Mouse (Mus musculus) gastrocnemius, postnatal 25 days (tissue): ENCODE measurements around the gene Etnppl. TPM values are rescaled to one million over a fixed set of nuclear protein-coding genes. Genes with fewer than 3 reads are reported as not detected.

ENCODE experiments used
- DNase-seq: peaks from one replicate; pipeline ENCODE4 v3.0.0; 2022
- total RNA-seq, 2 experiments: library from RNA; stranded (reverse); gene quantifications; 1 replicate in 1 of 2; 2 replicates in 1 of 2; pipeline ENCODE4 v1.2.3; 2021

The Etnppl gene
- total RNA-seq, 2 experiments from 2014 or later: not detected

DNA sequence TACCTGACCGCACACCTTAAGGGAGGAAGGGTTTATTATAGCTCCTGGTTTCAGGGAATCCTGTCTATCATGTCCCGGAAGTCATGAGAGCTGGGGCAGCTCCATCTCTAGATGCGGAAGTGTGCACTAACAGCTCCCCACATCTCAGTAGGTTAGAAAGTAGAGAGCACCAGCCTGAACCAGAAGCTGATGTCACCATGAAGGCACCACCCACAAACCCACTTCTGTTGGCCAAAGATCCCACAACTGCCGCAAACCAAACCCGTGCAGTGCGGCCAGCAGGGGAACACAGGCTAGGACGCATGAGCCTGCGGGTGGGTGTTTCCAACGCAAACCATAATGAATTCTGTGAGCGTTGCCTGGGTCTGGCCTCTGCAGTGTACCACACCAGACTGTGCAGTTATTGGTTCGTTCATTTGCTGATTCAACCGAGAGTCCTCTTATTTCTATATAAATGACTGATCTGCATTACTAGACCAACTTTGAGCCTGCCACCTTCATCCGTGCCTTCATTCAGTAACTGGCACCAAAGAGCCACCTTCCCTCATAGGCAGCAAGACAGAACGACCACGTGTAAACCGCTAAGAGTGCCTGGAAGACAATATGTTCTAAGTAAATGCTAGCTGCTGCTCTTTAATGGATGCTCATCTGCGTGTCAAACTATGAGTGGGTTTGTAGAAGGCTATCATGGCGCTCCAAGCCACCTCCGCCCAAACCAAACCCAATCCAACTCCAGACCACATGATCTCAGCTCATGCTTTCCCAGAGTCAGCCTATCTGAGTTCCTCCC lies 60.6 kb downstream of the Etnppl start:
- DNase-seq: no peak

DNA sequence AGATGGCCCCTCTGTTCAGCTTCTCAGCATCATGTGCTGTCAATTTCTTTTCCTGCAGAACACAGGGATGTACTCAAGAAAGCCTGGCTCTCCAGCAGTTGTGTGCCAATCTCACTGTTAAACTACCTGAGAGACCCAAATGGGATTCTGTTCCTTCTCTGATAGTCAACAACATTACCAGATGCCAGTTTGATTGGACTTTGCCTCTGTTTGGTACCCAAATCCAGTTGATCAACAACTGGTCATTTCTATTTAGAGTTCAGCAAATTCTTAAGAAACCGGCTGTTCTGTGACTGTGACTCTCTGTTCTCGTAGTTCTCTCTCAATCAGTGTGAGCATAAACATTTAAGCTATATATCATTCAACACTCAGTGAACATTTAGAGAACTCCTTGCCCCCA lies 64.0 kb downstream of the Etnppl start:
- DNase-seq: no peak

DNA sequence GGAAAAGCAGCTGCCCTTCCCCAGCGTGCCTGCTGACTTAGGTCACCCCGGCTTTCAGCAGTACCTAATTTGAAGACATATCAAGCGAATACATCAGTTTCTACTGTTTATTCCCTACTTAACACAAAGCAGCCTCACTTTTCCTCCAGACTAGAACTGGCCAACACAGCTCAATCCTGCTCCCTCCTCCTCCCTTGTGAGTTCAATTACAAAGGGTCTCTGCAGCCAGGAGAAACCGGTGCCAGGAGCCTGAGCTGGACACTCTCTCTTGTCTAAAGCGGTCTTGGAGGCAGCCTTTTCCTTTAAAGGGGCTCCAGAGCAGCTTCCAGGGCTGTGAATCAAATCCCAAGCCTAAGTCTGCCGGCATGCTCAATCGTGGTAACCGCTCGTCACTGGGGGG lies 64.9 kb downstream of the Etnppl start:
- no peak for DNase-seq

DNA sequence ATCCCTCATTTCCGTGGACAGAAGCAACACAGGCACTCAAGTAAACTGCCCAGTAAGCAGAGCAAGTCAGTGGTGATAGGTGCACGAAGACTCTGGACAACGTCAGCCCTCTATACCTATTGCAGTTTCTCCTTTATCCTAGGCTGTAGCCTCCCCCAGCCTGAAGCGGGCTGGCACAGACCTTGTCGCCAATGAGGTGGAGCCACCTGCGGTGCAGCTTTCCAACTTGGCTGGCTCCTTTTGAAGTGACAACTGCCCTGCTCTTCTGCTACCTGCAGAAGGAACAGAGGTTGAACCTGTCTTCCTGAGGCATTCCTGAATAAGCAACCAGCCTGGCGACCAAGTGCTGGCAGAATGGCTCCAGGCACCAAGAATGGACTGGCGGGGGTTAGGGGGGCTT lies 66.6 kb downstream of the Etnppl start:
- no peak for DNase-seq

DNA sequence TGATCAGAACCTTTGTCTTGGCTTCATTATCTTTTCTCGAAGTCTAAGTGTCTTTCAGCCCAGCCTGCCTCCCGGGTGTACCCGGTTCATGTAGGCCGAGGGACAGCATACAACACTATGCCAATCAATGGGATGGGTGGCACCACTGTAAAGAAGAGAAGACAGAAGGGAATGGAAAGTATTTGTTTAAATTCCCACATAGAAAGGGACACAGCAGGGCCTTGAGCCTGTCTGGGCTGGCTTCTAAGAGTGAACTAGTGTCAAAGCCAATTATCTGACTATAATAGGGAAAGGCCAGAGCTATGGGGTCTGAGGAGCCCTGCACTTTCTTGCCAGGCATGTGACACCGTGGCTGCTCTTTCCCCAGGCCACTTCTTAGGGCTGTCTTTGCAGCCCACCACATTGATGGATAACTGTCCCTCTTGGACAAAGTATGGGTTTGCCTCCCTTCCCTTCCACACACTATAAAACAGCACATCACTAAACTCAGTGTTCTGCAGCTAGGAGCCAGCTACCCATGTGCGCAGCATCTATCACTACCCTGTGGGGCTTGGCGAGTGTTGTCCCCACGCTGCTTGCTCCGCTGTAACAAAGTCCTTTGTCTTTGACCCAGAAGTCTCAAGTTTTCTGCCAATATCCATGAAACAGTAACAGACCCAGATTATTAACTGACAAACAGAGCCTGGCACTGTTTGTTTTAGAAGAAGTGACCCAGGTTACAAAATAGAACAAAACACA lies 67.2 kb downstream of the Etnppl start:
- no peak for DNase-seq

DNA sequence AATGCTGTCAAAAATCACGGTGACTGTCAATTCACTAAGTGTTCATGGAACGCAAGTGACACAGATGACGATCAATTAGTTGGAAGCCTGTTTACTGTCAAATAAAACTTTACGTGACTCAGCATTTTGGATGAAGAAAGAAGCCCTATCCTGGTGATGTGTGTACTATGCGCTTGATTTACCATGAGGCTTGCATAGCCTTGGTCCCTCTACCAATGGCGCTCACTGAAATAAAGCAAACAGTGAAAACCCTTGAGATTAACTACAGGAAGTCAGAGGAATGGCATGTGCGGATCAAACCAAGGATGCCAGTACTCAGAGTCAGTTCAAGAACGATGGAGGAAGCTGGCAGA lies 67.7 kb downstream of the Etnppl start:
- DNase-seq: no peak

DNA sequence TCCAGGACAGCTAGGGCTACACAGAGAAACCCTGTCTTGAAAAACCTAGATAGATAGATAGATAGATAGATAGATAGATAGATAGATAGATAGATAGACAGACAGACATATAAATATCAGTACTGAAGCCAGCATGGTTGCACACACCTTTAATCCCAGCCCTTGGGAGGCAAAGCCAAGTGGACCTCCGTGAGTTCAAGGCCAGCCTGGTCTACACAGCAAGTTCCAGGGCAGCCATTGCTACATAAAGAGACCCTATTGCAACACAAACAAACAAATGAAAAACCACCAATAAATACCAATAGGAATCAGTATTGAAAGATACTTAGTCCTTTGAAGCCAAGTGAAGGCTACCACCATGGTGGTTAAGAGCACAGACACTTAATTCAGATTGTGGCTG lies 69.8 kb downstream of the Etnppl start:
- no peak for DNase-seq

Other genes with a start within 250 kb of the Etnppl start
- 10 to 100 TPM; 34.6 to 38.7 TPM for gene Ostc, start 92.0 kb downstream of the Etnppl start, total RNA-seq
- 100 to 1,000 TPM; 316 to 328 TPM for gene Rpl34, start 113.0 kb downstream of the Etnppl start, total RNA-seq